Comparison of ENCODE assay signal across 9 mouse cellular contexts in genomic region chr5:125388358-125389092, GRCm38 (mm10). TPM values are rescaled to one million over a fixed set of nuclear protein-coding genes. Genes with fewer than 3 reads are reported as not detected.
DNase-seq lines count a peak whose midpoint lies in the region; ATAC-seq lines count a peak whose summit lies in the region.
"Had no signal": no experiment of that assay in that cellular context is flagged by ENCODE, and none has a peak within 500 bp of the region (broad histone marks: within the 10 kb centered on the region; RNA-seq: fewer than 3 reads in every experiment).

No protein-coding gene starts in this region.

- H3K27ac ChIP-seq in heart, embryonic 12.5 days (ENCODE audit: poor library complexity, severe bottlenecking) = peak overlapping the region; percentile 98
- peak overlapping the region; percentile 98 for H3K27ac ChIP-seq in hindbrain, embryonic 10.5 days
- no peak overlapping the region for H3K27ac ChIP-seq in midbrain, embryonic 12.5 days (replicated peaks)

- DNase-seq in heart, adult 8-10 months (ENCODE audit: low spot score) = no peak
- DNase-seq in MN1 (ENCODE audit: low spot score) = peak; percentile 48
- DNase-seq in hindbrain, embryonic 10.5 days (ENCODE audit: low spot score) = no peak
- no peak for DNase-seq in adrenal gland, postnatal 36 days
- no peak for DNase-seq in spleen, postnatal 10 days (ENCODE audit: low spot score in 2 of 2)

- H3K4me2 ChIP-seq in heart, embryonic 12.5 days = peak overlapping the region; percentile 87
- peak overlapping the region; percentile 98 for H3K4me2 ChIP-seq in midbrain, embryonic 12.5 days (replicated peaks)

- H3K4me3 ChIP-seq in heart, embryonic 12.5 days = peak overlapping the region; percentile 99
- peak overlapping the region; percentile 98 for H3K4me3 ChIP-seq in hindbrain, embryonic 10.5 days
- H3K4me3 ChIP-seq in midbrain, embryonic 12.5 days = peak overlapping the region; percentile 99

- peak overlapping the region; percentile 100 for H3K9ac ChIP-seq in heart, embryonic 12.5 days
- H3K9ac ChIP-seq in midbrain, embryonic 12.5 days (replicated peaks) = peak overlapping the region; percentile 98

- ATAC-seq in heart, embryonic 12.5 days (ENCODE audit: insufficient number of reproducible peaks, low FRiP score) = no peak
- no peak for ATAC-seq in midbrain, embryonic 12.5 days (ENCODE audit: low FRiP score, low read depth)
- no peak for ATAC-seq in frontal cortex, adult (ENCODE audit: low TSS enrichment)

- no peaks in the 10 kb centered on the region for H3K27me3 ChIP-seq in heart, embryonic 12.5 days (replicated peaks)
- no peaks in the 10 kb centered on the region for H3K27me3 ChIP-seq in hindbrain, embryonic 10.5 days (ENCODE audit: insufficient read depth, poor library complexity, severe bottlenecking)
- no peaks in the 10 kb centered on the region for H3K27me3 ChIP-seq in midbrain, embryonic 12.5 days
- H3K27me3 ChIP-seq: Patski had no signal

- H3K36me3 ChIP-seq in heart, embryonic 12.5 days = peaks cover 19% of the 10 kb centered on the region
- H3K36me3 ChIP-seq in hindbrain, embryonic 10.5 days = peaks cover 34% of the 10 kb centered on the region
- peaks cover 17% of the 10 kb centered on the region for H3K36me3 ChIP-seq in midbrain, embryonic 12.5 days

- peaks cover 33% of the 10 kb centered on the region for H3K4me1 ChIP-seq in heart, embryonic 12.5 days (replicated peaks)
- peaks cover 30% of the 10 kb centered on the region for H3K4me1 ChIP-seq in hindbrain, embryonic 10.5 days (replicated peaks)
- peaks cover 32% of the 10 kb centered on the region for H3K4me1 ChIP-seq in midbrain, embryonic 12.5 days

- WGBS in heart, embryonic 12.5 days = 21% methylated on average over 13 of the region's 13 CpGs
- 33% methylated on average over 13 of the region's 13 CpGs for WGBS in hindbrain, embryonic 10.5 days
- 29% methylated on average over 13 of the region's 13 CpGs for WGBS in midbrain, embryonic 12.5 days

- no peaks in the 10 kb centered on the region for H3K9me3 ChIP-seq in heart, embryonic 12.5 days (replicated peaks)
- H3K9me3 ChIP-seq in hindbrain, embryonic 10.5 days = no peaks in the 10 kb centered on the region
- H3K9me3 ChIP-seq in midbrain, embryonic 12.5 days = no peaks in the 10 kb centered on the region

RNA-seq across cellular contexts. Expression of gene Gm10382, which starts 0.6 kb away (rescaled TPM):
- 0.28 and 0.67 TPM in 2 replicates for polyA plus RNA-seq in heart, embryonic 12.5 days (2016; fragmentation: Nextera tagmentation; extraction: Ambion mirVana)
- total RNA-seq in heart, adult 8-10 months (2022) = not detected
- 0.52 and 0.86 TPM in 2 replicates for polyA plus RNA-seq in hindbrain, embryonic 10.5 days (2016; fragmentation: Nextera tagmentation; extraction: Ambion mirVana)
- polyA plus RNA-seq in midbrain, embryonic 12.5 days (2016; fragmentation: Nextera tagmentation; extraction: Ambion mirVana) = 0.43 and 0.68 TPM in 2 replicates
- total RNA-seq in adrenal gland, postnatal 36 days (2021) = under 1 TPM; 0.23 to 0.40 TPM

RNA-seq across cellular contexts. Expression of gene Ubc, which starts 1.5 kb away (rescaled TPM):
- polyA plus RNA-seq in heart, embryonic 12.5 days (2016; fragmentation: Nextera tagmentation; extraction: Ambion mirVana) = 840 and 852 TPM in 2 replicates
- 1,000 to 10,000 TPM in 2 of 4 experiments, 100 to 1,000 TPM in 2; 839 to 1,234 (median 1,027) TPM for total RNA-seq in heart, adult 8-10 months (2022)
- polyA plus RNA-seq in hindbrain, embryonic 10.5 days (2016; fragmentation: Nextera tagmentation; extraction: Ambion mirVana) = 928 and 1,134 TPM in 2 replicates
- 1,111 and 1,158 TPM in 2 replicates for polyA plus RNA-seq in midbrain, embryonic 12.5 days (2016; fragmentation: Nextera tagmentation; extraction: Ambion mirVana)
- 1,000 to 10,000 TPM; 1,428 to 1,489 TPM for total RNA-seq in adrenal gland, postnatal 36 days (2021)

RNA-seq across cellular contexts. Expression of gene Dhx37, which starts 45.4 kb away (rescaled TPM):
- polyA plus RNA-seq in heart, embryonic 12.5 days (2016; fragmentation: Nextera tagmentation; extraction: Ambion mirVana) = 11.0 and 11.4 TPM in 2 replicates
- total RNA-seq in heart, adult 8-10 months (2022) = 10 to 100 TPM; 11.8 to 14.2 (median 12.6) TPM
- 19.2 and 21.0 TPM in 2 replicates for polyA plus RNA-seq in hindbrain, embryonic 10.5 days (2016; fragmentation: Nextera tagmentation; extraction: Ambion mirVana)
- 14.8 and 16.4 TPM in 2 replicates for polyA plus RNA-seq in midbrain, embryonic 12.5 days (2016; fragmentation: Nextera tagmentation; extraction: Ambion mirVana)
- total RNA-seq in adrenal gland, postnatal 36 days (2021) = 10 to 100 TPM; 16.3 to 21.9 TPM

RNA-seq across cellular contexts. Expression of gene Scarb1, which starts 47.6 kb away (rescaled TPM):
- 74.3 and 75.2 TPM in 2 replicates for polyA plus RNA-seq in heart, embryonic 12.5 days (2016; fragmentation: Nextera tagmentation; extraction: Ambion mirVana)
- 10 to 100 TPM; 21.8 to 27.3 (median 25.7) TPM for total RNA-seq in heart, adult 8-10 months (2022)
- polyA plus RNA-seq in hindbrain, embryonic 10.5 days (2016; fragmentation: Nextera tagmentation; extraction: Ambion mirVana) = 41.2 and 43.6 TPM in 2 replicates
- polyA plus RNA-seq in midbrain, embryonic 12.5 days (2016; fragmentation: Nextera tagmentation; extraction: Ambion mirVana) = 27.8 and 30.2 TPM in 2 replicates
- 1,000 to 10,000 TPM; 1,867 to 4,652 TPM for total RNA-seq in adrenal gland, postnatal 36 days (2021)

RNA-seq across cellular contexts. Expression of gene Bri3bp, which starts 52.8 kb away (rescaled TPM):
- polyA plus RNA-seq in heart, embryonic 12.5 days (2016; fragmentation: Nextera tagmentation; extraction: Ambion mirVana) = 41.8 and 49.3 TPM in 2 replicates
- total RNA-seq in heart, adult 8-10 months (2022) = 10 to 100 TPM; 44.4 to 61.8 (median 45.5) TPM
- polyA plus RNA-seq in hindbrain, embryonic 10.5 days (2016; fragmentation: Nextera tagmentation; extraction: Ambion mirVana) = 46.9 and 53.8 TPM in 2 replicates
- 35.5 and 41.2 TPM in 2 replicates for polyA plus RNA-seq in midbrain, embryonic 12.5 days (2016; fragmentation: Nextera tagmentation; extraction: Ambion mirVana)
- 10 to 100 TPM; 25.6 to 39.0 TPM for total RNA-seq in adrenal gland, postnatal 36 days (2021)
